Mouse (Mus musculus) heart, adult 2 months (tissue): ENCODE data around the gene Plxdc2.

ENCODE experiments used
- CTCF ChIP-seq: fragments of 200-600 bp; IDR thresholded peaks from 2 replicates; pipeline ENCODE4 v1.8.1; 2022; ENCODE audit warnings: antibody characterized with exemption, mild to moderate bottlenecking, moderate library complexity
- POLR2A ChIP-seq: fragments of 200-500 bp; IDR thresholded peaks from 2 replicates; pipeline ENCODE4 v1.6.1; 2011; ENCODE audit warnings: mild to moderate bottlenecking, low read depth, low read length, control low read depth; ENCODE audit not compliant: insufficient read depth

DNA sequence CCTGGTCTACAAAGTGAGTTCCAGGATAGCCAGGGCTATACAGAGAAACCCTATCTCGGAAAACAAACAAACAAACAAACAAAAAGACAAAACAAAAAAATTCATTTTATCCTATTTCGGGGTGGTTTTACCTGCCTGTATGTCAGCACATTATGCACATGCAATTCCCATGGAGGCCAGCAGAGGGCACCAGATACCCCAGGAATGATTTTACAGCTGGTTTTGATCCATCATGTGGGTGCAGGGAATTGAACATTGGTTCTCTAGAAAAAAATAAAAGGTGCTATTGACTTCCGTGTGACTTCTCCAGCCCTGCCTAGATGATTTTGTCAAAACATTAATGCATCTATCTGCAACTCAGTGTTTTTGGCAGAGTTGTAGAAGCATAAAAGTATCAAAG lies 96.0 kb downstream of the Plxdc2 start:
- TF ChIP-seq CTCF (peak; percentile 64), POLR2A (no peak)
